In the genomic region with DNA sequence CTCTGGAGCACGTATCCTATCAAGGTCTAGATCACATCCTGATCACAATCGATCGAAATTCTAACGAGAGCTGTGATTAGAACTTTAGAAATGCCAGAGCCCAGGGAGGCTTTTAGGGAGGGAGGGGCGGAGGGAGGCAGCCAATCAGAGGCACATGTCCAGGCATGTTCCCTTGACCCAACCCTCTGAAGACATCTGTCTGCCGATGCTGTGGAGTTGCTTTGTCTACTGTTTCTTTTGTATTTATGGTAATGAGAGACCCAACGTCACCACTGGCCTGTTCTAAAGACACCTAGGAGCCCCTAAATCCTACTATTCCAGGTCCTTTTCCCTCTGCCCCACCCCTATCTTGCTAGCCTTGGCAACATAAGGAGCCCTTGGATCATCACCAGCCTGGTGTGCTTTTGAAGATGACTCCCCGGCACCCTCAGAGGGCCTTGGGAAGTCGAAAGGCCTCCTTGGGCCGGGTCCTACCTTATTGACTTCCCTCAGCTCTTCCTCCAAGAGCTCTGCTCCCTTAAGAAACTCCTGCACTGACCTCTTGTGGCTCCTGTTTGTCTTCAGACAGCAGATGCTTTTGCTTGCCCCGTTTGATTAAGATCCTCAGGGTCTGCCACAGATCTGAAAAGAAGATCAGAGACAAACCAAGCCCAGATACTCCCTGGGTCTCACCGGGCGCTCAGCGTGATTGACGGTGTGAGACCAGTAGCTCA, we compare ENCODE assay signal across 13 mouse cellular contexts.
DNase-seq lines count a peak whose midpoint lies in the region; ATAC-seq and TF ChIP-seq lines count a peak whose summit lies in the region.
"Had no signal": no experiment of that assay in that cellular context is flagged by ENCODE, and none has a peak within 500 bp of the region (broad histone marks: within the 10 kb centered on the region; RNA-seq: fewer than 3 reads in every experiment).

No protein-coding gene starts in this region.

- no peaks in the 10 kb centered on the region for H3K27me3 ChIP-seq in hindbrain, embryonic 11.5 days (ENCODE audit: control insufficient read depth, insufficient read depth, low read length)
- H3K27me3 ChIP-seq in hindbrain, embryonic 16.5 days (replicated peaks; ENCODE audit: control insufficient read depth, insufficient read depth, low read length): no peaks in the 10 kb centered on the region
- no peaks in the 10 kb centered on the region for H3K27me3 ChIP-seq in ES-Bruce4 (ENCODE audit: control insufficient read depth, insufficient read depth, low read length, poor library complexity, severe bottlenecking)
- H3K27me3 ChIP-seq in hindbrain, postnatal 0 days (ENCODE audit: insufficient read depth, low read length): no peaks in the 10 kb centered on the region
- H3K27me3 ChIP-seq: limb, embryonic 12.5 days had no signal

- H3K4me1 ChIP-seq in hindbrain, embryonic 11.5 days (replicated peaks; ENCODE audit: control insufficient read depth, insufficient read depth, low read length): 0 out of 2 replicates have a peak, but pooled peaks cover 3% of the 10 kb centered on the region
- no peaks in the 10 kb centered on the region for H3K4me1 ChIP-seq in hindbrain, embryonic 16.5 days (ENCODE audit: control insufficient read depth, insufficient read depth, low read depth, low read length)
- H3K4me1 ChIP-seq in ES-Bruce4 (ENCODE audit: control insufficient read depth, insufficient read depth, low read length): no peaks in the 10 kb centered on the region
- H3K4me1 ChIP-seq in hindbrain, postnatal 0 days (ENCODE audit: insufficient read depth, low read length): no peaks in the 10 kb centered on the region

- H3K4me2 ChIP-seq in hindbrain, embryonic 11.5 days (replicated peaks; ENCODE audit: low read depth, low read length): no peak overlapping the region
- H3K4me2 ChIP-seq in hindbrain, embryonic 16.5 days (ENCODE audit: low read length): no peak overlapping the region
- H3K4me2 ChIP-seq in hindbrain, postnatal 0 days (ENCODE audit: low read depth, low read length): no peak overlapping the region
- H3K4me2 ChIP-seq: limb, embryonic 12.5 days had no signal

- no peak for TF ChIP-seq POLR2A in ES-Bruce4 (IDR thresholded peaks at IDR 0.05; ENCODE audit: insufficient read depth, low read length)

- peak; percentile 82 for TF ChIP-seq EP300 in ES-Bruce4 (IDR thresholded peaks at IDR 0.05; ENCODE audit: insufficient read depth, low read depth, low read length)

- H3K4me3 ChIP-seq in hindbrain, embryonic 11.5 days (ENCODE audit: low read depth, low read length): no peak overlapping the region
- no peak overlapping the region for H3K4me3 ChIP-seq in hindbrain, embryonic 16.5 days (ENCODE audit: low read length)
- no peak overlapping the region for H3K4me3 ChIP-seq in ES-Bruce4 (ENCODE audit: low read depth, low read length)
- no peak overlapping the region for H3K4me3 ChIP-seq in hindbrain, postnatal 0 days (ENCODE audit: low read length)
- H3K4me3 ChIP-seq: limb, embryonic 12.5 days had no signal

- peak; percentile 58 for ATAC-seq in hindbrain, embryonic 11.5 days (ENCODE audit: low FRiP score)
- no peak for ATAC-seq in hindbrain, embryonic 16.5 days
- no peak for ATAC-seq in hindbrain, postnatal 0 days
- ATAC-seq in erythroid progenitor cell, adult 5-6 weeks (replicated peaks; ENCODE audit: low FRiP score, poor library complexity, severe bottlenecking): no peak

- 42% methylated on average over 15 of the region's 15 CpGs for WGBS in hindbrain, embryonic 11.5 days
- WGBS in hindbrain, embryonic 16.5 days: 47% methylated on average over 15 of the region's 15 CpGs
- 43% methylated on average over 15 of the region's 15 CpGs for WGBS in hindbrain, postnatal 0 days

- DNase-seq in hindbrain, embryonic 11.5 days (ENCODE audit: low spot score): peak; percentile 31
- DNase-seq in ZHBTc4 (ENCODE audit: low read depth, low spot score): peak; percentile 89
- no peak for DNase-seq in hindbrain, postnatal 0 days (ENCODE audit: low spot score)
- DNase-seq in thymus, postnatal 0 days (ENCODE audit: low spot score): no peak
- no peak for DNase-seq in adrenal gland, adult 2 months
- DNase-seq: cerebellum, adult 2 months; kidney, postnatal 14 days; layer of hippocampus, postnatal 36 days; retina, postnatal 1 day had no signal

- no peaks in the 10 kb centered on the region for H3K9me3 ChIP-seq in hindbrain, embryonic 11.5 days (ENCODE audit: control insufficient read depth, low read length)
- no peaks in the 10 kb centered on the region for H3K9me3 ChIP-seq in hindbrain, embryonic 16.5 days (ENCODE audit: control insufficient read depth, low read length)
- no peaks in the 10 kb centered on the region for H3K9me3 ChIP-seq in ES-Bruce4 (replicated peaks; ENCODE audit: control insufficient read depth, insufficient read depth, low read length, poor library complexity, severe bottlenecking)
- no peaks in the 10 kb centered on the region for H3K9me3 ChIP-seq in hindbrain, postnatal 0 days (ENCODE audit: low read length)
- H3K9me3 ChIP-seq: limb, embryonic 12.5 days had no signal

- no peak for TF ChIP-seq CTCF in ES-Bruce4 (IDR thresholded peaks at IDR 0.05; ENCODE audit: low read depth, low read length)
- TF ChIP-seq CTCF in hindbrain, postnatal 0 days (IDR thresholded peaks at IDR 0.05; ENCODE audit: low read depth): peak; percentile 52

- no peak overlapping the region for H3K9ac ChIP-seq in hindbrain, embryonic 11.5 days (ENCODE audit: low read depth, low read length)
- H3K9ac ChIP-seq in hindbrain, embryonic 16.5 days (ENCODE audit: low read depth, low read length): no peak overlapping the region
- H3K9ac ChIP-seq in ES-Bruce4 (ENCODE audit: low read depth, poor library complexity, severe bottlenecking): no peak overlapping the region
- H3K9ac ChIP-seq in hindbrain, postnatal 0 days (replicated peaks; ENCODE audit: low read length): no peak overlapping the region
- H3K9ac ChIP-seq: limb, embryonic 12.5 days had no signal

- H3K36me3 ChIP-seq in hindbrain, embryonic 11.5 days (ENCODE audit: control insufficient read depth, insufficient read depth, low read length): no peaks in the 10 kb centered on the region
- H3K36me3 ChIP-seq in hindbrain, embryonic 16.5 days (ENCODE audit: control insufficient read depth, insufficient read depth, low read length): no peaks in the 10 kb centered on the region
- H3K36me3 ChIP-seq in ES-Bruce4 (ENCODE audit: control insufficient read depth, insufficient read depth, low read length, poor library complexity, severe bottlenecking): no peaks in the 10 kb centered on the region
- H3K36me3 ChIP-seq in hindbrain, postnatal 0 days (ENCODE audit: insufficient read depth, low read length): no peaks in the 10 kb centered on the region
- H3K36me3 ChIP-seq: limb, embryonic 12.5 days had no signal

- no peak overlapping the region for H3K27ac ChIP-seq in hindbrain, embryonic 11.5 days (ENCODE audit: low read depth, low read length)
- no peak overlapping the region for H3K27ac ChIP-seq in hindbrain, embryonic 16.5 days (ENCODE audit: low read depth, low read length)
- H3K27ac ChIP-seq in ES-Bruce4 (ENCODE audit: insufficient read depth, low read length): peak overlapping the region; percentile 59
- H3K27ac ChIP-seq in hindbrain, postnatal 0 days: no peak overlapping the region
- H3K27ac ChIP-seq: limb, embryonic 12.5 days had no signal

Comparison
In these comparisons a context has a peak if more than half of its experiments do, and no peak if none do; other contexts are left out.
1. DNase-seq: peak in hindbrain, embryonic 11.5 days (single experiment) and ZHBTc4 (single experiment); none in hindbrain, postnatal 0 days (single experiment), thymus, postnatal 0 days (single experiment) and adrenal gland, adult 2 months (single experiment).